8 mouse cellular contexts compared by ENCODE assay signal in the genomic region with DNA sequence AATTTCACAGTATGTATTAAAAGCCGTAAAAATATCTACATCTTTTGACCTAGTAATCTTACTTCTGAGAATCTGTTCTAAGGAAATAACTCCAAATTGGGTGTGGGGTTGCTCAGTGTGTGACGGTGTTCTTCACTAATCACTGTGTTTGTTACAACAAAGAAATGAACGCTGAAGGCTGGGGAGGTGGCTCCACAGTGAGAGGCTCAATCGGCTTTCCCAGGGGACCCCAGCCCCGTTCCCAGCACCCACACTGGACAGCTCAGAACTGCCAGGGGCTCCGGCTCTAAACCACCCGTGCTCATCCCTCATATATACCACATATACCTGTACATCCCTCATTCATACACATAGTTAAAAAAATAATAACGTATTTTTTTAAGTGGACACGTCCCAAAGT. TPM values are rescaled to one million over a fixed set of nuclear protein-coding genes. Genes with fewer than 3 reads are reported as not detected.
A peak's percentile ranks its signal among the peaks of the same experiment; 100 is the strongest.
DNase-seq lines count a peak whose midpoint lies in the region; ATAC-seq and TF ChIP-seq lines count a peak whose summit lies in the region.

No protein-coding gene starts in this region.

- H3K9me3 ChIP-seq in liver, postnatal 0 days (ENCODE audit: low read length): no peaks in the 10 kb centered on the region

- H3K9ac ChIP-seq in heart, adult 2 months (ENCODE audit: low read depth, low read length): no peak overlapping the region
- H3K9ac ChIP-seq in liver, postnatal 0 days (replicated peaks): no peak overlapping the region

- peak overlapping the region; percentile 76 for H3K4me3 ChIP-seq in heart, adult 2 months
- H3K4me3 ChIP-seq in liver, postnatal 0 days (ENCODE audit: low read depth, low read length): peak overlapping the region; percentile 64; the same call in 1 of the 2 replicates

- no peak for TF ChIP-seq EP300 in heart, adult 2 months (IDR thresholded peaks at IDR 0.05; ENCODE audit: insufficient read depth, low read depth, low read length)
- TF ChIP-seq EP300 in liver, postnatal 0 days (IDR thresholded peaks at IDR 0.05; ENCODE audit: low read depth): no peak

- H3K27ac ChIP-seq in heart, adult 2 months: peak overlapping the region; percentile 97
- no peak overlapping the region for H3K27ac ChIP-seq in liver, postnatal 0 days (ENCODE audit: low read depth)

- peaks cover 1% of the 10 kb centered on the region; the same call in 1 of the 2 replicates for H3K79me2 ChIP-seq in heart, adult 2 months (replicated peaks; ENCODE audit: control insufficient read depth, insufficient read depth, low read length)

- no peak for DNase-seq in heart, adult 2 months
- no peak for DNase-seq in heart, postnatal 10 days
- peak; percentile 16 for DNase-seq in MN1 (ENCODE audit: low spot score)
- peak; percentile 12 for DNase-seq in heart, postnatal 4 days
- no peak for DNase-seq in liver, postnatal 0 days
- DNase-seq in gastrocnemius, postnatal 25 days: no peak
- DNase-seq in gastrocnemius, postnatal 14 days: no peak
- DNase-seq in lung, postnatal 10 days: no peak

- H3K36me3 ChIP-seq in heart, adult 2 months (ENCODE audit: control insufficient read depth, insufficient read depth, low read length): peaks cover 9% of the 10 kb centered on the region
- H3K36me3 ChIP-seq in liver, postnatal 0 days (replicated peaks; ENCODE audit: insufficient read depth, low read length): peaks cover 2% of the 10 kb centered on the region; the same call in 1 of the 2 replicates

- intact Hi-C loops in heart, adult 2 months (cut with DNase I): loop anchor here (2.0 kb wide), 2 partner anchors 35 to 57 kb away; no protein-coding TSS in a partner anchor
- intact Hi-C loops in heart, postnatal 10 days (cut with DNase I): loop anchor here (2.0 to 5.0 kb wide), 2 partner anchors 37 to 59 kb away; no protein-coding TSS in a partner anchor
- intact Hi-C loops in gastrocnemius, postnatal 14 days (cut with DNase I; ENCODE audit: low total_unique reads): loop anchor here (10.0 kb wide), 1 partner anchor 61 kb away; no protein-coding TSS in a partner anchor

- no peak for TF ChIP-seq CTCF in heart, adult 2 months (IDR thresholded peaks at IDR 0.05)
- TF ChIP-seq CTCF in liver, postnatal 0 days (IDR thresholded peaks at IDR 0.05; ENCODE audit: low read depth): no peak

- no peak for ATAC-seq in liver, postnatal 0 days

- no peaks in the 10 kb centered on the region for H3K27me3 ChIP-seq in heart, adult 2 months (ENCODE audit: control insufficient read depth, insufficient read depth, low read length)
- H3K27me3 ChIP-seq in liver, postnatal 0 days (ENCODE audit: insufficient read depth, low read length): no peaks in the 10 kb centered on the region

- WGBS in heart, adult 2 months: 56% methylated on average over 9 of the region's 9 CpGs
- WGBS in liver, postnatal 0 days (ENCODE audit: insufficient replicate concordance): 62% methylated on average over 9 of the region's 9 CpGs

- peaks cover 6% of the 10 kb centered on the region for H3K4me1 ChIP-seq in heart, adult 2 months (ENCODE audit: control insufficient read depth, insufficient read depth, low read length)
- peaks cover 30% of the 10 kb centered on the region for H3K4me1 ChIP-seq in liver, postnatal 0 days (ENCODE audit: insufficient read depth)

- H3K4me2 ChIP-seq in liver, postnatal 0 days (ENCODE audit: low read depth, low read length): peak overlapping the region; percentile 97

- no peak for TF ChIP-seq POLR2A in heart, adult 2 months (IDR thresholded peaks at IDR 0.05; ENCODE audit: insufficient read depth, low read depth, low read length)

RNA-seq across cellular contexts. Expression of gene Camta1, which starts 1.8 kb away (rescaled TPM):
- total RNA-seq in heart, adult 2 months (2021): 100 to 1,000 TPM; 208 to 234 TPM
- 39.4 and 75.3 TPM in 2 replicates for polyA plus RNA-seq in heart, adult 2 months (2012; rRNA removed)
- 100 to 1,000 TPM; 180 to 183 TPM for total RNA-seq in heart, postnatal 10 days (2021)
- 100 to 1,000 TPM; 152 to 172 TPM for total RNA-seq in heart, postnatal 4 days (2021)
- 47.9 and 48.3 TPM in 2 replicates for polyA plus RNA-seq in liver, postnatal 0 days (2015; fragmentation: Nextera tagmentation; extraction: Ambion mirVana)
- 100 to 1,000 TPM in 1 of 2 experiments, 10 to 100 TPM in 1; 91.0 to 104 TPM for total RNA-seq in gastrocnemius, postnatal 25 days (2021)
- total RNA-seq in gastrocnemius, postnatal 14 days (2021): 10 to 100 TPM; 66.1 to 84.1 TPM

Comparison
In these comparisons a context has a peak if more than half of its experiments do, and no peak if none do; other contexts are left out.
1. DNase-seq: peak in MN1 (single experiment) and heart, postnatal 4 days (single experiment); none in heart, adult 2 months (0 of 2), heart, postnatal 10 days (0 of 2), liver, postnatal 0 days (single experiment), gastrocnemius, postnatal 25 days (single experiment), gastrocnemius, postnatal 14 days (single experiment) and lung, postnatal 10 days (single experiment).